Mouse (Mus musculus) myocyte (in vitro differentiated cells): ENCODE data around the gene Fam209.

ENCODE experiments used
- POLR2A ChIP-seq: IDR thresholded peaks from one replicate; pipeline ENCODE4 v1.6.1; 2011; ENCODE audit warnings: low read depth, mild to moderate bottlenecking, control low read depth, moderate library complexity; ENCODE audit not compliant: insufficient read length
- USF1 ChIP-seq: IDR thresholded peaks from one replicate; pipeline ENCODE4 v1.6.1; 2011; ENCODE audit warnings: low read depth, mild to moderate bottlenecking, control low read depth, moderate library complexity

- TF ChIP-seq POLR2A, result no peak
- no peak for TF ChIP-seq USF1
Observed at GRCm38 (mm10) chr2:172476707-172477260, 4.5 kb downstream of the Fam209 start.
